Mouse (Mus musculus) adrenal gland, postnatal 14 days (tissue): ENCODE data around the gene Clec4a1. TPM values are rescaled to one million over a fixed set of nuclear protein-coding genes. Genes with fewer than 3 reads are reported as not detected.
A peak's percentile ranks its signal among the peaks of the same experiment; 100 is the strongest.

Experiments
- DNase-seq: peaks from one replicate; pipeline ENCODE4 v3.0.0; 2021; ENCODE audit warnings: mixed read lengths
- long read RNA-seq, 2 experiments: library from polyadenylated mRNA; stranded (forward); transcript quantifications; one replicate each; pipeline ENCODE4 v2.0.0; 2021
- total RNA-seq: library from RNA; stranded (reverse); gene quantifications from 2 replicates; pipeline ENCODE4 v1.2.3, GENCODE M21; 2021

Gene Clec4a1
- 3.7 and 4.5 TPM in 2 replicates for total RNA-seq
- long read RNA-seq, experiment 1, partial matches to known transcripts = 0 of 1 reads
- long read RNA-seq, experiment 1, other reads (novel, unspliced or antisense) = 0 of 1 reads
- long read RNA-seq, experiment 2, partial matches to known transcripts = 0 of 1 reads
- long read RNA-seq, experiment 2, other reads (novel, unspliced or antisense) = 0 of 1 reads

GRCm38 (mm10) chr6:122921451-122921850, at the start of gene Clec4a1:
Clec4a1 (plus strand) TSS chr6:122921848.
- no peak for DNase-seq

GRCm38 (mm10) chr6:122872800-122873199, 48.8 kb upstream of the Clec4a1 start:
- no peak for DNase-seq

GRCm38 (mm10) chr6:122873871-122874719, 47.6 kb upstream of the Clec4a1 start, which contains the start of gene Necap1:
Necap1 (plus strand) TSS chr6:122874474.
- peak; percentile 98 for DNase-seq

GRCm38 (mm10) chr6:122874720-122875389, 46.8 kb upstream of the Clec4a1 start:
- peak; percentile 63 for DNase-seq

- no peak for DNase-seq
Measured at GRCm38 (mm10) chr6:122879141-122879735, 42.4 kb upstream of the Clec4a1 start.

- DNase-seq = no peak
Measured at GRCm38 (mm10) chr6:122879781-122880505, 41.7 kb upstream of the Clec4a1 start.

GRCm38 (mm10) chr6:122881287-122881686, 40.4 kb upstream of the Clec4a1 start:
- no peak for DNase-seq

- no peak for DNase-seq
Measured at GRCm38 (mm10) chr6:122883603-122884002, 38.0 kb upstream of the Clec4a1 start.

GRCm38 (mm10) chr6:122889599-122889998, 32.0 kb upstream of the Clec4a1 start:
- DNase-seq = no peak

GRCm38 (mm10) chr6:122892442-122893049, 29.1 kb upstream of the Clec4a1 start:
- peak; percentile 78 for DNase-seq

GRCm38 (mm10) chr6:122919922-122920321, 1.7 kb upstream of the Clec4a1 start:
- no peak for DNase-seq

GRCm38 (mm10) chr6:122934845-122935244, 13.2 kb downstream of the Clec4a1 start:
- DNase-seq = no peak

GRCm38 (mm10) chr6:122939618-122940017, 18.0 kb downstream of the Clec4a1 start:
- no peak for DNase-seq

- no peak for DNase-seq
Measured at GRCm38 (mm10) chr6:122946760-122947159, 25.1 kb downstream of the Clec4a1 start.

GRCm38 (mm10) chr6:122952401-122952800, 30.8 kb downstream of the Clec4a1 start, which contains the start of gene Clec4a3:
Clec4a3 (plus strand) TSS chr6:122952515.
- no peak for DNase-seq

- DNase-seq = no peak
Measured at GRCm38 (mm10) chr6:122964562-122964961, 42.9 kb downstream of the Clec4a1 start.

GRCm38 (mm10) chr6:122969048-122969447, 47.4 kb downstream of the Clec4a1 start:
- DNase-seq = no peak
